Mouse (Mus musculus): ENCODE measurements around the gene Gm45140.
A peak's percentile ranks its signal among the peaks of the same experiment; 100 is the strongest.

Gene Gm45140

DNA sequence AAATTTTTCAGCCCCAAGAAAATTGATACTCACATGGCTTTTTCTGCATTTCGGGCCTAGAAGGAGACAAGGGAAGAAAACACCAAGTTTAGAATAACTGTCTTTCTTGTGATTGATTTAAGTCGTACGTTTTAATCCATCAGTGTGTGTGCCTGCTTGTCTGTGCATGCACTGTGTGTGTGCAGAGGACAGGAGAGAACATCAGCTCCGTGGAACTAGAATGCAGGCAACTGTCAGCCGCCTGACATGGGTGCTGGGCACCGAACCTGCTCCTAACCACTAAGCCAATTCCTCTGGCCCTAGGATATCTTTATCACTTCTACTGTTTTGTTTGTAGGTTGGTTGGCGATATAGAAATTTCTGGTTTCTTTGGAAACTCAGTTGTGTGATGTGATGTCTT is at the start of gene Gm45140:
Gm45140 (minus strand) TSS at position 101 of the 400 bp plus-strand sequence.
- no peak for DNase-seq

DNA sequence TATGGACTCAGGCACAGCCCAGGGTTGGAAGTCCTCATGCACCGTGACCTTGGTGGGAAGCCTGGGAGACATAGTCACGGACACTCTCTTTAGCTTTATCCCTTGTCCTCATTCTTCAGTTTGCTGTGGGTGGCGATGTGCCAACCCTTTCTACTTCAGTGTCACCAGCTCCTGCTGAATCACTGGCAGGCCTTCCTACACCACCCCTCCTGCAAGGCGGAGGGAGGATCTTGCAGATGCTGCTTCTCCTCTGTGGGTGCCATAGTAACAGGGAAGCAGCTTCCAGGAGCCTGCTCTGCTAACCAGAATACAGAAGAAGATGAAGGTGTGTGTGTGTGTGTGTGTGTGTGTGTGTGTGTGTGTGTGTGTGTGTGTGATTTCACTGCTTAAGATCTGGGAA is 47.2 kb upstream of the Gm45140 start:
- no peak for DNase-seq

DNA sequence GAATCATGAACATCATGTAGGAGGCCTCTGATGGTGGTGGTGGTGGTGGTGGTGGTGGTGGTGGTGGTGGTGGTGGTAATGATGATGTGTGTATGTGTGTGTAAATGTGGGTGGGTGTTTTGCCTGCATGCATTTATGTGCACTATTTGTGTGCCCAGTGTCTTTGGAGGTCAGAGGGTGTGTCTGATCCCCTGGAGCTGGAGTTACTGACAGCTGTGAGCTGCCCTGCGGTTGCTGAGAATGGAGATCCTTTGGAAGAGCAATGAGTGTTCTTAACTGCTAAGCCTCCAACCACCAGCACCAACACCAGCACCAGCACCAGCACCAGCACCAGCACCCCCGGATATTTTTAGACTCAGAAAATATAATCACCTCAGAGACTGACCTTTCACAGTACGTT is 46.6 kb upstream of the Gm45140 start:
- DNase-seq, result no peak

DNA sequence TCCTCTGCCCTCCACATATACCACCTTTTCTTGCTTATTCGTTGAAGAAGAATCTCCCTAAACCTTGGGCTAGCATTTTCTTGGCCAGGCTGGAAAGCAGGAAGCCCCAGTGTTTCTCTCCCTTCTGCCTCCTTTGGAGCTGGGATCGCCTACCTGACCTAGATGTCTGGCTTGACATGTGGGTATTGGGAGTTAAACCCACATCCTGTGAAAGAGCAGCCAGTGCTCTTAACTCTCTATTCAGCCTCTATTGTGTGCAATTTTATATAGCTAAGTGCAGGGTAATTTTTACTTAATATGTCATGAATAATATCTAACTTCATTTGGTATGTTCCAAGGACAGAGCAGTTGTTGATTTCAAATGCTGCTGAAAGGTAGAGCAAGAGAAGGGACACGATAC is 44.0 kb upstream of the Gm45140 start:
- no peak for DNase-seq

DNA sequence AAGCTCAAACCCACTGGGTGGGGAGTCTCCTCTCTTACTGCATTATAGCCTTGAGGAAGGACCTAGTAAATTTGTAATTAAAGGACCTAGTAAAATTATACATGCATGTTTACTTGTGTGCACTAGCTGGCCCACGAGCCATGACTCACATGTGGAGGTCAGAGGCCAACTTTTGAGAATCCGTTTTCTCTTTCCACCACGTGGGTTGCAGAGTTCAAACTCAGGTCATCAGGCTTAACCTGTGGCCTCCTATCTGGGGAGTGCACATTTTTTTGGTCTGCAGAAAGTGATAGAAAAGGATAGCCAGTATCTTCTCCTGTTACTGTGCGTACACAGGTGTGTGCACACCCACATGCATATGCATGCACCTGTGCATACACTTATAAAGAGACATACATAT is 43.4 kb upstream of the Gm45140 start:
- DNase-seq, result no peak

DNA sequence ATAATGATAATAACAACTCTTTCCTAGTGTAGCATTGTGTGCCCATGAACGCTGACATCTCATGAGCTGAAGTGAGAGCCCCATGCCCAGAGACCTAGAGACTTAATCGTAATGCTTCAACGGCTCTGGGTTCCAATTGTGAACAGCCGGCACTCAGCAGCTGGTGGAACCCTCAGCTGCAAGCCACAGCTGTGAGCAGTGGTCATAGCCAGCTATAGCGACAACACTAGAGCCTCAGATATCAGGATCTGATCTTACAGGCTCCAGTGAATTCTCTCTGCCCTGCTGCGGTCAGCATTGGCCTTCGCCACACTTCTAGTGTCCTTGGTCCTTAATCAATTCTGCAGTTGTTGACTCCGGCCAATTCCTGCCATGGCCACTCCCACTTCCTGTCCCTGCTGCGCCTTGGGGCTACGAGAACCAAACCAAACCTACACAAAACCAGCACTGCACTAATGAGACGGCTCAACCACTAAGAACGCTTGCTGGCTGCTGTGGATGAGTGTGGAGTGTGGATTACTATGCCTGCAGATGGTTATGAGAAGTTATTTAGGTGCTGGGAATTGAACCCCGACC is 40.6 kb upstream of the Gm45140 start:
- peak; percentile 27 for DNase-seq

DNA sequence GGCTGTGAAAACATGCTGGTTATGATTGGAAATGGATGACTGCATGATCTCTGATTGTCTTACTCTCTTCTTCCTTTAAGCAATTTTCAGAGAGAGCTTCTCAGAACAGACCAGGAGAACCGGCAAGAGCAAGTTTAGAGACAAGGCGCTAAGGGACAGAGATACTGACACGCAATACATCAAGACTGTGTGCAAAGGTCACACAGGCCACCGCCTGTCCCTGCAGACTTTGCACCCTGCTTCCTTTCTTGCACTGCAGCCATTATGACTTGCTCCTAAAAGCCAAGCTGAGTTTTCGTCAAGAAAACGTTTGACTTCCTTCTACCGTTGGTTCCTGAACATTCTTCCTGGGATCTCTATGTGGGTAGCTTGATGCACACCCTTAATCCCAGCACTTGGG is 40.0 kb upstream of the Gm45140 start:
- no peak for DNase-seq

DNA sequence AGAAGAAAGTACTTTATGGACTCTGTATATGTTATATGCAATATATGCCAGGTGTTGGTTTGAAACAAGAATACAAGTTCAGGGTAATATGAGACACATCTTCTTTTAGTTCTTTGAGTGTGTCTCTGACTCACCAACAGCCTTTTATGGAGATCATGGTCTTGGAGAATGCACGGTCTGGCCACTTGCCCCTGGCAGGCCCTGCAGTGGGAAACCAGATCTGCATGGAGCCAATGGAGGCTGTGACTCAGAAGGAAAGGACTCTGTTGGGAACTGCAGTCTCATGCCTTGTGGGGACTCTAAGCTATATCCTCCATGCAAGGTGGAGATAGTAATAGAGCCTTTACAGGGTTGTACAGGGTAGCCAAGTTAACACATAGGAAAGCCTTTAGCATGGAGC is 39.5 kb upstream of the Gm45140 start:
- DNase-seq, result no peak

DNA sequence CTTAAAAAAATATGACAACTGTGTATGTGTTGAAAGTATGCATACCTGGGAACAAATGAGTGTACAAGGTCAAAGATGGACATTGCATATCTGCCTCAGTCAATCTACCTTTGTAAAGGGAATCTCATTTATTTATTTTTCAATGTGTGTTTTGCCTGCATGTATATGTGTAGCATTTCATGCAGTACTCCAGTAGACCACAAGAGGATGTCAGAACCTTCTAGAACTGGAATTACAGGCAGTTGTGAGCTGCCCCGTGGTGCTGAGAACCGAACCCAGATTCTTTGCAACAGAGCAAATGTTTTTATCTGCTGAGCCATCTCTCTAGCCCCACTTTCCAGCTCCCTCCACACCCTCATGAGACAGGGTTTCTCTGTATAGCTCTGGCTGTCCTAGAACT is 38.4 kb upstream of the Gm45140 start:
- DNase-seq, result no peak

DNA sequence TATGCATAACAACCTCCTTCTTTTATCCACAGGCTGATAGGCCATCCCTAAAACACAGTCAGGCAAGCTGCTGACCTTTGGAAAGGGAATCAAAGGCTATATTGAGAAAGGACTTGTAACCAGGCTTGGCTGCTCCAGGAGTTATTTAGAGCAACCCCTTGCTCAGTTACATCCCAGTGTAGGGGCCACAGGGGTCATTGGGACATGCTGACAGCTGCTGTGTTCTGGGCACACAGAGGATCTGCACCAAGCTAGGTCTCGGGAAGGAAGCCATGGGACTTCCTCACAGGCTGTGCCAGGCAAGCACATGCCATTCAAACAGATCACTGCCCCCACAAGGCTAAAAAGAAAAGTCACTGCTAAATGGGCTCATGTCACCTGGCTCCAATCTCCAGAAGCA is 37.5 kb upstream of the Gm45140 start:
- DNase-seq, result no peak

DNA sequence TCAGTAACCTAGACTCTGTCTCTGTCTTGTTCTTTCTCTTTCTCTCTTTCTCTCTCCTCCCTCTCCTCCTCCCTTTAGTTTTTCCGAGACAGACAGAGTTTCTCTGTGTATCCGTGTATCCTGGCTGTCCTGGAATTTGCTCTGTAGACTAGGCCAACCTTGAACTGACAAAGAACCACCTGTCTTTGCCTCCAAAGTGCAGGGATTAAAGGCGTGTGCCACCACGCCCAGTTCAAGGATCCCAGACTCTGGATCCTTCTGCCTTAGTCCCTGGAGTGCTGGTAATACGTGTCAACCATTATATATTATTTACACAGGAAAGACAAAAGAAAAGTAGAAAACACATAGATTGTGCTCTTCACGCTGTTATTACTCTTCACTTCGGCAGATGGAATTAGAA is 35.6 kb upstream of the Gm45140 start:
- DNase-seq, result no peak

DNA sequence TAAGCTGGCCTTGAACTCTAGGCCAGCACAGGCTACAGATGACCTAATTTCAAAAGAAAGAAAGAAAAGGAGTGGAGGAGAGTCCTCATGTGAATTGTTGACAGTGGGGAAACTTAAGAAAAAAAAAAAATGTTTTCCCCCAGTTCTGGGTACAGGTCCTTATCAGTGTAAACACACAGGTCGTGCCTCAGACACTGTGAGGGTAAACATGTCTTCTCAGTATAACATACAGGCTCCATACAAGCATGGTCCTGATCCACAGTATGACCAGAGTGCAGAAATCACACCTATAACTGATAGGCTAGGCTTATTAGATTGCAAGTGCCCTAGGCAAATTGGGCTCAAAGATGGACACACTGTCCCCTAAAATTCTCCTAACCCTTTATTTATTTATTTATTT is 34.8 kb upstream of the Gm45140 start:
- no peak for DNase-seq

DNA sequence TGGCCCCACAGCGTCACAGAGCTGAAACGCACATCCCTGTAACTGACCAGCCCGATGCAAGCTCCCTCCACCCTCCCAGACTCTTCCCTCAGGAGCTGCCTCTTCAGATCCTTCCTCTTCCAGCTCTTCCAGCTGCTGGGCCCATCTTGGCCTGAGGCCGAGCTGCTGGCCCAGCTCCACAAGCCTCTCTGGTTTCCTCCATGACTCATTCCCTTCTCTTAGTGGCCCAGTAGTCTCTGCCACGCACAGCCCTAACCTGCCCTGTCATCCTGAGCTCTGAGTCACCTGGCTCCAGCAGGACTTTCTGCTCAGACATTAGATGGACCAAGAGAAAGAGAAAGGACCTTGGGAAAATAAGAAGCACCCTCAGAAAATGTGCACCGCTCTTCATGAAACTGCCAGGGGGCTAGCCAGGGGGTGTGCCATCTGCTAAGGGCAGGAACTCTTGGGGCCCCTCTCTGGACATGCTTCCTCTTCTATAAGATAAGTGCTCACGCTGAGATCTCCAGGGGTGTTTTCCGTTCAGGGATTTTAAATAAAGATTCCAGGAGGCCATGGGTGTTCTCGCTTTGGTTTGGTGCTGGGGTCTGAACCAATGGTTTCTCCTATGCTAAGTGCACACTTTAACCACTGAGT is 33.4 kb upstream of the Gm45140 start:
- DNase-seq, result peak; percentile 82

DNA sequence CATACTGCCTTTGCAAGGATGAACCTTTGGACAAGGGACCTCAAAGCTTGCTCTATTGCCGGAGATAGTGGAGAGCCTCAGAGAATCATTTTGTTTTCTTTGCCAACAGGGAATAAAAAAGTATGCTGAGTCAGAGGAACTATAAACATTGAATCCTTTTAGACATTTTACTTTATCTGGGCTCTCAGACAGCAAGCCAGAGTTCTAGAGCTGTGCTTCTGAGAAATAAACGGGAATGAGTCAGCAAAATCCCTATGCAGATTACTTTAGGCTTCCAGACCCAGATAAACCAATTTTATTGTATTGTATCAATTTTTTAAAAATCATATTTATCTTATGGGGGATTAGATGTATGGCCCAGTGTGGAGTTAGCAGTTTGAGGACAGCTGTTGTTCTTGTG is 31.7 kb upstream of the Gm45140 start:
- no peak for DNase-seq

DNA sequence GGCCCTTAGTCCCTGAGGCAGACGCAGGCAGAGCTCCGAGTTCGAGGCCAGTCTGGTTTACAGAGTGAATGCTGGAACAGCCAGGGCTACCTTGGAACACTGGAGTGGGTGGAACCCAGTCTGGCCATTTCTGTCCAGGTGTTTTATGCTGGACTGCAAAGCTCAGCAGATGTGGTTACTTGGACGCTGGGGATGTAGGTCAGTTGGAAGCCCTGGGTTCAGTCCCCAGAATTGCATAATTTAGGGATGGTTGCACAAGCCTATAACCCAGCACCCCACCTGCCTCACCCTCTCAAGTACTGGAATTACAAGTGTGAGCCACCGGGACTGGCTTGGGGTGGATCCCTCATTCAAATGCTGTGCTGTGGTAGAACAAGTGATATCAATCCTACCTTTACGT is 30.6 kb upstream of the Gm45140 start:
- no peak for DNase-seq

DNA sequence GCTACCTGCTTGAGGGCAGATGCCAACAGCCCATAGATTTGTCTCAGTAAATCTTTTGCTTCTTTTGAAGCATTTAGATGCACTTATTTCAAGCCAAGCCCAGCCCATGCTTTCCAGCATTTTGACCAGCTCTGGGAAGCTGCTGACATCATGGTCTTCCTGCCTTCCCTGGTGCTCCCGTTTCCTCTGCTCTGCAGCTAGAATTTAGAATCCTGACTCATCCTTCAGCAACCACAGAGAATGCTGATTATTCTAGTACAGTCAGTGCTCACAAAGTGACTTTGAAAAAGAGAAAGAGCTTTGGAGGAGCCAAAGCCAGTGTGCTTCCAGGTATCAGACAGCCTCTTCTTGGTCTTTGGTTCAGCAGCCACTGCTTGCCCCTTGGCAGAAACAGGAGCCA is 21.5 kb upstream of the Gm45140 start:
- DNase-seq, result no peak

DNA sequence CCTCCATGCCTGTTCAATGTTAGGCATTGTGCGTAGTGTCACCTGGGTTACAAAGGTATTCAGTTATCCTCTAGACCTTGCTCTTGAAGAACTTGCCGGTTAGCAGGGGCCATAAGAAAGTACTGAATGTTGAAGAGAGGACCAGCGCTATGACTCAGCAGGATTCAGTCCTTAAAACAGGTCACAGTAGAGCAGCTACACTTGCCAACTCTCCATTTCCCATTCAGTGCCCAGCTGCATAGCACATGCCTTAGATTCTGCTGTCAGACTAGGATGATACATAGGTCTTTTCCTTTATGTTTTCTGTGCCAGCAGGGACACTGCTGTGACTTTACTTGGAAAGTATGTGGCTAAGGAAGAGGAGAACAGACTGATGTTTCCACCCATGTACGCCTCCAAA is 17.9 kb upstream of the Gm45140 start:
- DNase-seq, result no peak

DNA sequence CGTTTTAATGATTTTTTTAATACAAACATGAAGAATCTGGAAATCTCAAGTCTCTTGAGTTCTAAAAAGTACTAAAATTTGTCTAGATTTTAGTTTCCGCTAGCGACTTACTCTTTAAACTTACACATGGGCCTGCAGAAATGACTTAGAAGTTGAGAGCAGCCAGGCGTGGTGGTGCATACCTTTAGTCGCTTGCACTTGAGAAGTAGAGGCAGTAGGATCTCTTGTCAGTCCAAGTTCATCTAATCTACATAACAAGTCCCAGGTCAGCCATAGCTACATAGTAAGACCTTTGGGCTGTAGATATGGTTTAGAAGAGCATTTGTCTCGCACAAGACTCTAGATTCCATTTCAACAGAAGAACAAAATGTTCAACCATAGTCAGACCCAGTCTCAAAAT is 16.3 kb upstream of the Gm45140 start:
- DNase-seq, result no peak

DNA sequence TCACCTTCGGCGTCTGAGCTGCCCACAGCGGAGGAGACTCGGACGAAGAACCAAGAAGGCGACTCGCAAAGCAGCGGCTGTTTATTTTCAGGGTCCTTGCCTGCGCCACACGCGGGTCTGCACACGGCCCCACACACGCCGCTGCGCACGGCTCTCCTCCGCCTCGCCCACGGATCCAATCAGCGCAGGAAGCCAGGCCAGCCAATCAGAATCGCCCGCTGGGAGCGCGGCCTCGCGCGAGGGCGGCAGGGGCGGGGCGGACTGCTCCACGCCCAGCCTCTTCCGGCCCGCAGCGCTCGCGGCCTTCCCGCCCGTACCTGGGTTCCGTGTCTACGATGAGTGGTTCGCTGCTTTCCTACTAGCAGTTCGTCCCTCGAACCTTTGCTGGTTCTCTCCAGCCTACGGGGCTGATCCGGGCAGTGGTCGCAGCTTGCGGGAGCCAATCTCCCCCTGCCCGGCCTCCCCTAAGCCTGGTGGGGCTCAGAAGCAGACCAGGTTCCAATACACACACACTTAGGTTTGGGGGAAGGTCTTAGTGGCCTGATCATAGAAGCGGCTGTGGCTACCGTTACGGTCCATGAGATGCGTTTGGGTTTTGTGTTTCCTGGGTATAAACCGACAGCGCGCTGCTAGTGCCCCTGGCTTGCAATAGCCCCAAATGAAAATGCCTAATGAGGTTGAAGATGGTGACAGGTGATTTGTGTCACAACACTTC is 15.5 kb upstream of the Gm45140 start, which contains the start of gene Cnbp:
Cnbp (minus strand) TSS at position 207 of the 715 bp plus-strand sequence.
- peak; percentile 97 for DNase-seq

DNA sequence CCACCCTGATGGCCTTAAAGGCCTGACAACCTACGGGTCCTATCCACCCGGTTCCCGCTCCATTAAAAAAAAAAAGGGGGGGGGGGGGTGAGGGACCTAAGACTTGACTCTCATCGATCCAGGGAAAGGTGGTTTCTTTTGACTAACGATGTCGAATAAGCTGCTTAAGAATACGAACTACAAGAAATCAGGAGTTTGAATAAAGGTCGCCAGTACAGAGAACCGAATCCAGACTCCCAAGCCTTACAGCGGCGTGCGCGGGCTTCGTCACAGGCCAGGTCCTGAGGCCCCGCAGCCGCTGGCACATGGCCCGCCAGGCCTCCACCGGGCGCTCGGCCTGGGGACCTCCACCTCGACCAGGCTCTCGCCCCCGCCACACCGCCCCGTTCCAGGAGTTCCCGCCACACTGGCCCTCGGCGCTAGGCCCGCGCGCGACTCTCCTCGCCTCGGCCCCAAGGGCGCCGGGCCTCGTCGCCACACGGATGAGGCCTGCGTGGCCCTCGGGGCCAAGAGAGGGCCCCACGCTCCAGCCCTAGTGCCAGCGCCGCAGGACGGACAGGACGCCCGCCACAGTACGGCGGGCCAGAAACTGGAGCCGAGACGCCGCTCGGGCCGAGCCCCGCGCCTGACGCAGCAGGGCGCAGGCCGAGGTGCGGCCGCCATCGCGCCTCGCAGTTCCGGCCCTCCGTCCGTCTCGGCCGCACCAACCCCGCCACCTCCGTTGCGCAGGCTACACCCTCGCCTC is 14.7 kb upstream of the Gm45140 start:
- DNase-seq, result peak; percentile 59

DNA sequence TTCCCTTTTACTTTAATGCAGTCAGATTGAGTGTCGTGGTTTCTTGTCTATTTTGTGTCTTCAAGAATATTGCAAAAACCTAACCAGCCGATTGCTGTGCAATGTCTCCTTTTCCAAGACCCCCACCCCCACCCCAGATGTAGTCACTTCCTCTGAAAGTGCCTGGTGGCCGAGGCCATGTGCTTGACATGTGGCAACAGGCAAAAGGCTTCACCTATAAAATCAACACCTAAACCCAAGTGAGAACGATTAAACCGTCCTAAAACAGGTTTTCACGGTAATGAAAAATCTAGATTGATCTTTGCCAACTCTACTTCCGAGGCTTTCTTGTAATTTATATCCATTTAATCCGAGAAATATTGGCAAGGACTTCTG is 14.2 kb upstream of the Gm45140 start:
- DNase-seq, result no peak

DNA sequence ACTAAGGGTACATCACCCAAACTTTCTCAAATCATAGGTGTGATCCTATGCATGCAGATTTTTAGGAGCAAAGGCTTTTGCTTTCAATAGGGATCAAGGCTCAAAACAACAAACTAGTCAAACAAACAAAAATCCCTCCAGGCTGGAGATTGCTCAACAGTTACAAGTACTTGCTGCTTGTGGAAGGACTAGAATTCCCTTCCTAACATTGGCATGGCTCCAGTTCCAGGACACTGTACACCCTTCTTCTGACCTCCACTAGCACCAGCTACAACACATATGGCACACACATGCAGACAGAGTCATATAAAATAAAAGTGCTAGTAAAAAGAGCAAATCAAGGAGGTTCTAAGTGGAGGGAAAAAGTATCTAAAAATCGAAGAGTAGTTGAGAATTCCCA is 11.2 kb upstream of the Gm45140 start:
- peak; percentile 23 for DNase-seq

DNA sequence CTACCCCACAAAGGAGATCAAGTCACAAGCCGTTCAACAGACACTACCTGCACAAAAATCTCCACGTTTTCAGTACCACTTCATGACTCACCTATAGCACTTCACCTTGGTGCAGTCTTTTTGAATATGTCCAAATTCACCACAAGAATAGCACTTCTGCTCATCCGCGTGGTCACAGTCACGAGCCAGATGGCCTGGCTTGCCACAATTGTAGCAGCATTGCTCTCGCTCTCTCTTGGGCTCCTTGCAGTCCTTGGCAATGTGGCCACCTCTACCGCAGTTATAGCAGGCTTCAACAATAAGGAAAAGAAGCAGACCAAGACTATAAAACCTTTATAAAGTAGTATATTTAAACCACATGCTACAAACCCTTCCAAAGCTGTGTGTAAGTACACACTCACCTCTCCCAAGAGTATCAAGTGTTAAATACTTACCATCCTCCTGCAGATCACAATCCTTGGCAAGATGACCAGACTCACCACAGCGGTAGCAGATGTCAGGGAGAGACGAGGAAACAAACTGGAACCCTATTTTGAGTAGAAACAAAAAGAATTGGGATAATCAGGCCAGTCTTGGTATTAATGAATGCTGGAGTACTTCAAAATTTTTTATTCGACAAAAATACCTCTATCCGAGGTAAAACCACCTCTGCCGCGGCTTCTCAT is 9.6 kb upstream of the Gm45140 start:
- DNase-seq, result no peak

Measured in lung, postnatal 14 days (tissue).